Mouse (Mus musculus) frontal cortex, postnatal 36 days (tissue): ENCODE measurements at regions not wholly inside any gene's neighbourhood (a gene's known extent, or its start where the extent isn't known, plus 50 kb on each side); places are given as distances from the start of the nearest gene placed in this dataset.
A peak's percentile ranks its signal among the peaks of the same experiment; 100 is the strongest.

Experiments used
- DNase-seq, 2 experiments: peaks; one replicate each; pipeline ENCODE4 v3.0.0; 2022; ENCODE audit warnings: low spot score in 2 of 2

DNA sequence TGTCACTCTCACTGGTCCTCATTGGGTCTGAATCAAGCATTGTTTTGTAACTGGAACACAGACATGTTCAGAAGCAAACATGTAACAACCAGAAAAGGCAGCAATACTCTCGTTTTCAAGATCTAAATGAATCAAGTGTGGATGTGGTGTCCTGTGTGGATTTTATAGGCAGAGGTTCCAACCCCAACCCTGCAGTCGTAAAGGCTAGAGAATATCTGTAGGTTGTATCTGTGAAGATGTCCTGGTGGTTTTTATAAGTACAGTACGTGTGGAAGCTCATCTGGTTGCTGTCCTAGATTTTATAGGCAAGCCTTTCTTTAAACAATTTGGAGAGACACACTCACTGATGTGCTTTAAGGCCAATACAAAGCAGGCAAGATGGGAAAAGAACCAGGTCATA is 518.8 kb upstream of the Atp11b start:
- no peak for DNase-seq

DNA sequence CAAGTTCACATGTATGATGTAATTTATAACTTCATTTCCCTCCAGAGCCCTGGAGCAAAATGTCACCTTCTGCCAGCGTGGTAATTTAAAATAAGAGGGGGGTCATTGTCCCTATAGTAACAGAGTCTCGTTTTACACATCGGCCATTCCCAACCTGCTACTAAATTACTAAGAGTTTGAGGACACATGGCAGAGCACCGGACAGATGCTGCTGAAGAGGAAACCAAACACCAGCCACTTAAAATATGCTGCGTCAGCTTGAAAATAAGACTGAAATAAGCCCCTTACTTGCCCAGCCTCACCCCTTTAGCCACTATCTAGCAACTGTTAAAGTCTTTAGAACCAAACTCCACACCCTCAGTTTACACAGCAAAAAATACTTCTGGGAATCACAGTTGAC is 518.1 kb upstream of the Atp11b start:
- no peak for DNase-seq

DNA sequence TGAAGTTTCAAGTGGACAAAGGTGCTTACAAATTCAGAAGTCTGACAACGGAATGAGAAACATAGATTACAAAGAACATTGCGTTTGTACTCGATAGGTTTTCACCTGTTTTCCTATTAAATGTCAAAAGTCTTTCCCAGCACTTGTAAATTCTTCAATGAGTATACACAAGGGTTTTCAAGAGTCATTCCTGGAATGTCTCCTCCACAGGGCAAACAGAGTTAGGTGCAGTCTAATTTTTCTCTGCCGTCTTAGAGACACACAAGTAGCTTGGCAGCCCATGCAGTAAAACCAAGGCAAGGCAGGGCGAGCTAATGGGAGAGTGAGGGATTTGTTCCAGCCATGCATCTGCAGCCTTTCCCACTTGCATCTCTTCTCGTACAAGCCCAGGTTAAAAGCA is 516.6 kb upstream of the Atp11b start:
- DNase-seq: no peak

- no peak for DNase-seq
Measured at GRCm38 (mm10) chr3:35242349-35242748, 511.6 kb upstream of the Atp11b start.

- no peak for DNase-seq
Measured at GRCm38 (mm10) chr3:35242871-35243529, 510.9 kb upstream of the Atp11b start.

GRCm38 (mm10) chr3:35245003-35245402 is 508.9 kb upstream of the Atp11b start:
- no peak for DNase-seq

GRCm38 (mm10) chr3:35245946-35246665 is 507.8 kb upstream of the Atp11b start:
- no peak for DNase-seq

GRCm38 (mm10) chr3:35249160-35249559 is 504.7 kb upstream of the Atp11b start:
- DNase-seq: no peak

- DNase-seq: no peak
Measured at GRCm38 (mm10) chr3:35250092-35250749, 503.7 kb upstream of the Atp11b start.

DNA sequence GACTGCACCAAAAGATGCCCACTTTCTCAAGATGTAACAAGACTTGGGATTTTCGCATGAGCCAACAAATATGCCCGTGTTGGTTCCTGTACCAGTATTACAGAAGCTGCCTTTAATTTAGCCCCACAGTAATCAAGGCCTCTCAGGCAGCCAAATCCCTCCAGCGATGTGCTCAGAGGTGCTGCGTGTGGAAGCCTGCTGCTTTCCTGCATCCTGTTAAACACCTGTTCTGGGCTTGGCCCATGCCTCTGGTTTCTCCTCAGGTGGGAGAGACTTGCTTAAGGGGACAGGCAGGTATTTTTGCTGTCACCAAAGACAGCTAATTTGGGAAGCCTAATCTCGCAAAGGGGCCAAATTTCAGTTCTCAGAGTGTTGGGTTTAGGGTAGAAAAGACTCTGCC is 500.0 kb upstream of the Atp11b start:
- no peak for DNase-seq

DNA sequence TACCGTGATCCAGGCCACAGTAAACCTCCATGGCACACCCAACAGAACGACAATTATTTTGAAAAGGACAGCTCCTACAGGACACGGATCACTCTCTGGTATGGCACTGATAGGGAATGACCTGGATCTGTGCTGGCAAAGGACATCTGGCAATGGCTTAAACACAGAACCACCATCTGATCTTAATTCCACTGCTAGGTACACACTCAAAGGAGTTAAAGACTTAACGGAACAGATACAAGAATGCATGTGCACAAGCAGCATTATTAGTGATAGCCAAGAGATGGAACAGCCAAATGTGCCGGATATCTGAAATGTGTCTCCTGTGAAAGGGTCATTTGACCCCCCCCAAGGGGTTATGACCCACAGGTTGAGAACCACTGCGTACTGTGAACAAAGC is 493.0 kb upstream of the Atp11b start:
- DNase-seq: no peak

GRCm38 (mm10) chr3:35268949-35269348 is 485.0 kb upstream of the Atp11b start:
- no peak for DNase-seq

- no peak for DNase-seq
Measured at GRCm38 (mm10) chr3:35269977-35270880, 483.7 kb upstream of the Atp11b start.

GRCm38 (mm10) chr3:35273546-35273945 is 480.4 kb upstream of the Atp11b start:
- DNase-seq: no peak

DNA sequence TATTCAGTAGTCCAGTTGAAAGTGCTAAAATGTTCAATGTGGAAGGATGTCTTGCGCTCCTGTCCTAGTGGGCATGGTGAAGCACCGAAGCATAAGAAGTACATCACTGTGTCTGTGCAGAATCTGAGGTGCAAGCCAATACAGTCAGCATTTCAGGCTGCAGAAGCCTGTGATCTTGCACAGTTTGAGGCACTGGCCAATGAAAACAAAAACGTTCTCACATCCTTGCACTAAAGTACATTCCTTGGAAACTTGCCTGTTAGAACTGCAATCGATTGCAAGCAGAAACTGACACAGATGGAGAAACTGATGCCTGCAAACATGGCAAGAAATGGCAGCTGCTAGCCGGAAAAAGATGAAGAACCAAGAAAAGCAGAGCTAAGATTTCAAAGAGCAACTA is 472.9 kb upstream of the Atp11b start:
- DNase-seq: peak in 1 of 2 experiments; percentile 12

DNA sequence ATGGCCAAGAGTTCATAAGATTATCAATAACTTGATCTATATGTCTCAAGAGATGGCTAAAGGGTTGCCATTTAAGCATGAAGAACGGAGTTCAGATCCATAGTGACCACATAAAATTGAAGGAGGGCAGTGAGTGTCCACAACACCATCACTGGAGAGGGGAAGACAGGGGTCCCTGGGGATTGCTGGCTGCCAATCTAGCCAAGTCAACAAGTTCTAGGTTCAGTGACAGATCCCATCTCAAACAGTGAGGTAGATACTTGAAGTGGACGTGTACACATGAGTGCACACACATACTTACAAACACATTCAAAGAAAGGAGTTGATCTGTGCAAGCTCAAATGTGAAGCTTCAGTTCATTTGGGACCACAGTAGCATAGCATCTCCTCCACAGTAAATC is 471.8 kb upstream of the Atp11b start:
- no peak for DNase-seq

- DNase-seq: no peak
Measured at GRCm38 (mm10) chr3:35294771-35295170, 459.1 kb upstream of the Atp11b start.

DNA sequence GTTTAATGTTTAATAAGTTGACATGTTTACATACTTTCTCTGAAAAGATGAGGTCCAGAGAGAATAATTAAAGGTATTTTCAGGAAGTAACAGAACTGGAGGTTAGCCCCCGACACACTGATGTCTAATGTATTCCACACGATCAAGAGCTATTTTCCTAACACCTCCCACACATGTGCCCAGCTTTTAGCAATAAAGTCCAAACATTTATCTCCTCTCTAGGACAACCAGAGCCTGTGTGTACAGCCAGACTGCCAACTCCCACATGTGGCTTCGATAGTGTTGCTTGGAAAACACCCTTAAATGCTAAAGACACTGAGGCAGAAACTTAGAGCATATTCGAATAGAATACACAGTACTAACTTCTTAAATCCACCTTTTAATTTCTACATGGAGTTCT is 458.2 kb upstream of the Atp11b start:
- DNase-seq: no peak

GRCm38 (mm10) chr3:35299036-35299435 is 454.9 kb upstream of the Atp11b start:
- no peak for DNase-seq

GRCm38 (mm10) chr3:35306013-35306412 is 447.9 kb upstream of the Atp11b start:
- no peak for DNase-seq

DNA sequence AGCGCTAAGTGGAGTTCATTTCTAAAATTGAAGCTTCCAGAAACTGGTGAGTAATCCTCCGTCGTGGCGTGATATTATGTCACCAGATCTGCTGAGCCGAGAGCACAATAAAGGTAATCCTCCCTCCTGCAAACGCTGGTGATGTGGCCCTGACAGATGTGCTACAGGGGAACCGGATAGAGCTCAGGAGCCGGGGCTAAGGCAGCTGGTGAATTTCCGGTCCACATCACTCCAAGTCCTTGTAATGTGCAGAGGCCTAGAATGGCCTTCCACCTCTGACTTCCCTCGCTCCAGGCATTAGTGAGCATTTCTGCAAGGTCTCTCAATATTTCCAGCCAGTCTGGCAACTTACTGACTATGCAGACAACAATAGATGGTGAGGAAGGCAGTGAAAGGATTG is 439.7 kb upstream of the Atp11b start:
- DNase-seq: no peak

- DNase-seq: no peak
Measured at GRCm38 (mm10) chr3:35315162-35315561, 438.7 kb upstream of the Atp11b start.
